Mouse (Mus musculus): ENCODE results near the gene Ube2o.
A peak's percentile ranks its signal among the peaks of the same experiment; 100 is the strongest.
"Not testable (repeated sequence)": the region's sequence is repeated elsewhere in the genome, so short reads cannot be mapped to it uniquely, and the experiment has no call there.

Ube2o gene

GRCm38 (mm10) chr11:116615735-116616437 is 34.6 kb upstream of the Ube2o start:
- peak; percentile 68 for DNase-seq (ENCODE audit: extremely low read depth, insufficient read length, low spot score)

GRCm38 (mm10) chr11:116613234-116613633 is 32.0 kb upstream of the Ube2o start:
- no peak for DNase-seq (ENCODE audit: extremely low read depth, insufficient read length, low spot score)

- DNase-seq (ENCODE audit: extremely low read depth, insufficient read length, low spot score), result no peak
Measured at GRCm38 (mm10) chr11:116612554-116612953, 31.3 kb upstream of the Ube2o start.

DNA sequence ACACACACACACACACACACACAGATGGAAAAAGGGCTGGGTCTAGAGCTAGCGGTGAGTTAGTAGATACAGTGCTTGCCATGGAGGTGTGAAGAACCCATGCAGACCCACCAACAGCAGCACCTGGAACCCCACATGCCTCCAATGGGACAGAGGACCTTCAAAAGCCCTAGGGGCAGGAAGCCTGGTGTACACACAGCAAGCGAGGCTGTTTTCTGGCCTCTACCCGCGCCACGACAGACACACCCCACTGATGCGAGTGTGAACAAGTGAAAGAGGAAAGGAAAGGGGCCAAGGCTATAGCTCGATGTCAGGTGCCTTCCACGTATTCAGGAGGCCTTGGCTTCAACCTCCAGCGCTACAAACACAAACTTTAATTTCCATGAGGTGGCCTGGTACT is 30.6 kb upstream of the Ube2o start:
- DNase-seq (ENCODE audit: extremely low read depth, insufficient read length, low spot score), result no peak

GRCm38 (mm10) chr11:116611168-116611567 is 29.9 kb upstream of the Ube2o start:
- DNase-seq (ENCODE audit: extremely low read depth, insufficient read length, low spot score), result not testable (repeated sequence)

DNA sequence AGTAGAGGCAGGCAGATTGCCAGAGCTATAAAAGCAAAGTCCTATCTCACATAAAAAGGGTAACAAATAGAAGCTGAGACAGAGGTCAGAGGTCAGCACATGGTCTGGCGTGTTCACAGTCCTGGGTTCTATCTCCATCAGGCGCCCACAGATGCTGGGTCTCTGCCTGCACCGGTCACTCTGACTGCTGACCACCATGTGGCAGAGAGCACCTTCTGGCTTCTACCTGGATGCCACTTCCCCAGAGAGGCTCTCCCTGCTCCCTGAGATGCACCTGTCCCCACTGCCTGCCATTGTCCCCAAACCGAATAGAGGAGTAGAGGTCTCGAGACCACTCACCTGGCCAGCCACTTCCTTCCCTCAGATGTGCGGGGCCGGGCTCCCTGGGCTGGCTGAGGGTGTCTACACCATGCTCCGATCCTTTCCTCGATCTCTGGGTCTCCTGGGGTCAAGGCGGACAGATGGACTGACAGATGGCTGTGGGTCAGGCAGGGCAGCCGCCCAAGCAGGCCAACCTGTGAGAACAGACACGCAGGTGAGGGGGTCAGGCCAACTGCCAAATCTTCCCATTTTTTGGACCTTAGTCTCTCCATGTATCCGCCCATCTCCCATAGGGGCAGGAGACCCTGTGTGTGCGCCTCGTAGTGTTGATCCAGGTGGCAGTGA is 28.9 kb upstream of the Ube2o start:
- no peak for DNase-seq (ENCODE audit: extremely low read depth, insufficient read length, low spot score)

DNA sequence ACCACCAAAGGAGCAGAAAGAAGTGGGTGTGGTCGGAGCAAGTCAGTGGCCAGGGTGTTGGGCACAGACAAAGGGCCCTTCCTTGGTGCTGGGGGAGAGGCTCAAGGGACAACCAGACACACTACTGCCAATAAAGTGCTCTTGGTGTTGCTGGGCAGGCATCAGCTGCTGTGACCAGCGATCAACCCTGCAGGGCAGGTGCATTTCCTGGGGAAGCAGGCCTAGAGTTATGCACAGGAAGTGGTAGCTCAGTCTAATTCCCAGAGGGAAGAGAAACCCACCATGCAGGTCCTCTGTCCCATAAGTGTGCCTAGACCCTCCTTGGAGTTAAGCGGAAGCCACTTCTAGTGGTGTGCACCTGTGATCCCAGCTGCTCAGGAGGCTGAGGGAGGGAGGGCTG is 26.5 kb upstream of the Ube2o start:
- no peak for DNase-seq (ENCODE audit: extremely low read depth, insufficient read length, low spot score)

DNA sequence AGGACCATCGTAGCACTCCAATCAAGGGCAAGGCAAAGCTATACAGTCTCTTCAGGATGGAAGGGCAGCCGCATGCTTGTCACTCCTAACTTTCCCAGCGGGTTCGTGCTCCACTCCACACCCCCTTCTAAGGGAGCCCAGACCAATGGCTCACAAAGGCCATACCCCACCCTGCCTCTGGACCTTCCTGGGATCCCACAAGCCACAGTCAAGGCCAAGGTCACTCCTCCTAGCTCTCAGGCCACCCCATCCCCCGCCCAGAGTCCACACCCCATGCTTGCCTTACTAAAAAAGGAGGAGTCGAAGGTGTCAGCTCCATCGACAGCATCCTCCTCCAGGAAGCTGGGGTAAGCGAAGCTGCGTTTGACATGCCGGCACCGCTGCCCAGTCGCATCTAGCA is 22.9 kb upstream of the Ube2o start:
- no peak for DNase-seq (ENCODE audit: extremely low read depth, insufficient read length, low spot score)

- no peak for DNase-seq (ENCODE audit: extremely low read depth, insufficient read length, low spot score)
Measured at GRCm38 (mm10) chr11:116603339-116603738, 22.1 kb upstream of the Ube2o start.

- no peak for DNase-seq (ENCODE audit: extremely low read depth, insufficient read length, low spot score)
Measured at GRCm38 (mm10) chr11:116602043-116602442, 20.8 kb upstream of the Ube2o start.

- DNase-seq (ENCODE audit: extremely low read depth, insufficient read length, low spot score), result no peak
Measured at GRCm38 (mm10) chr11:116601166-116601565, 19.9 kb upstream of the Ube2o start.

GRCm38 (mm10) chr11:116599230-116599629 is 18.0 kb upstream of the Ube2o start:
- no peak for DNase-seq (ENCODE audit: extremely low read depth, insufficient read length, low spot score)

- DNase-seq (ENCODE audit: extremely low read depth, insufficient read length, low spot score), result no peak
Measured at GRCm38 (mm10) chr11:116598193-116598592, 16.9 kb upstream of the Ube2o start.

GRCm38 (mm10) chr11:116596766-116597165 is 15.5 kb upstream of the Ube2o start:
- no peak for DNase-seq (ENCODE audit: extremely low read depth, insufficient read length, low spot score)

DNA sequence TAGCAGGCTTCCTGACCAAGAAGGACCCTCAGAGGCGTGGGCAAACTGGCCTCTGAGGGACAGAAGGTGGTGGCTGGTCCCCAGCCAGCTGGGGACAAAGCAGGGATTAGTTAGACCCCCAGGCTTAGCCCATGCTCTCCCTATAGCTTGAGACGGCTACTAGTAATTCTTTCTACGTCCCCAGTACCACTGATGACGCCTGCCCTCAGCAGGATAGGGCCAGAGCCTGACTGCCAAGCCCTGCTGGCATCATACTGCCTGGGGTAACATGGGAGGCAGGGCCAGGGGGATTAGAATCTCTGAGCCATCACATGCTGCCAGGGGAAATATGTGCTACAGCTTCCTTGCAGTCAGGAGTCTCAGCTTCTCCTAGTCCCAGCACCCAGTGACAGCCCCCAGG is 12.1 kb upstream of the Ube2o start:
- DNase-seq (ENCODE audit: extremely low read depth, insufficient read length, low spot score), result no peak

- DNase-seq (ENCODE audit: extremely low read depth, insufficient read length, low spot score), result peak; percentile 81
Measured at GRCm38 (mm10) chr11:116592428-116592827, 11.2 kb upstream of the Ube2o start.

GRCm38 (mm10) chr11:116591621-116592020 is 10.4 kb upstream of the Ube2o start:
- DNase-seq (ENCODE audit: extremely low read depth, insufficient read length, low spot score), result no peak

GRCm38 (mm10) chr11:116589574-116589973 is 8.3 kb upstream of the Ube2o start:
- DNase-seq (ENCODE audit: extremely low read depth, insufficient read length, low spot score), result no peak

GRCm38 (mm10) chr11:116589020-116589531 is 7.8 kb upstream of the Ube2o start:
- DNase-seq (ENCODE audit: extremely low read depth, insufficient read length, low spot score), result no peak

DNA sequence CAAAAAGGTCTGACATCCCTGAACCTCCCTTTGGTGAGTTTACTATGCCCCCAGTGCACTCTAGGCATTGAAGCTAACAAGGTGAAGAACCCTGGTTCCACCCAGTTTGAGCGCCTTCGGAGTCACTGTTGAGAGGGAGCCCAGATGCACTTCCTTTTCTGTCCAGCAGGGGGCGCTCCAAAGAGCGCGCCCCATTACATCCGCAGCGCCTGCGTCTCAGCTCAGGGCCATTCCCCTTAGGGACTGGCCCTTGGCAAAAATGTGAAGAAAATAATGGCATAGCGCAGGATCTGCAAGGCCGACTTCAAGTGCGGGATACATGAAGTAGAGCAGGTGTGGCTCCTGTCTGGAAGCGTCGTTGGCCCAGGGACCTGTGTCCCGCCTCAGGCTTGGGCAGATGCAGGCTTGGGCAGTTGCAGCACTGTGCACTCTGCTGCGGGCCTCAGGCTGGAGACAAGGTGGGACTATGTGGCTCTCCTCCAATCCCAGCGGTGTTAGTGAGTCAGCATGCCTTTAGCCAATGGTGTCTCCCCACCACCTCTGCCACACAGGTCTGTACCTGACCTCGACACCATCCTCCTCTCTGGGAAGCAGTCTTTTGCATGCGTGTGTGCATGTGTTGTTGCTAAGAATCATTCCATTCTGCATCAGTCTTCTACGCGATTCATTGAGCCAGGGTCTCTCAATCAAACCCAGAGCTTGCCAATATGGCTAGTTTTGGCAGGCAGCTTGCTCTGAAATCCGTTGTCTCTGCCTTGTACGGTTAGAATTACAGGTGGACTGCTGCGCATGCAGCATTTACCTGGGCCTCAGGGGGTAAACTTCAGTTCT is 5.8 kb upstream of the Ube2o start:
- DNase-seq (ENCODE audit: extremely low read depth, insufficient read length, low spot score), result peak; percentile 50

DNA sequence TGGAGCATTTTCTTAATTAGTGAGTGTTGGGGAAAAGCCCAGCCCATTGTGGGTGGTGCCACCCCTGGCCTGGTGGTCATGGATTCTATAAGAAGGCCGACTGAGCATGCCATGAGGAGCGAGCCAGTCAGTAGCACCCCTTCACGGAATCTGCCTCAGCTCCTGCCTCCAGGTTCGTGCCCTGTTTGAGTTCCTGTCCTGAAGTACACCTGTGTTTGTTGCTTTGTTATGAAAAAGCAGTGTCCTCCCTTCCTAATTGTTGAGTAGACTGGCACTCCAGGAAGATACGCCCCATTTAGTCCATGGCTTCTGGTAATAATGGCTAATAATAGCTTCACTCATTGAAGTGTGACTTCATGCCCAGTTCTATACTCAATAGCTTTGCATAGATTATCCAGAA is 5.1 kb upstream of the Ube2o start, which contains the start of gene Aanat:
Gene Aanat (plus strand): TSS at position 123 of the 400 bp plus-strand sequence.
- DNase-seq (ENCODE audit: extremely low read depth, insufficient read length, low spot score), result no peak
